Mouse (Mus musculus) heart, adult 8-10 months (tissue): ENCODE data around the gene Olfr551. TPM values are rescaled to one million over a fixed set of nuclear protein-coding genes. Genes with fewer than 3 reads are reported as not detected.

Experiments used
- total RNA-seq, 4 experiments: library from RNA; stranded (reverse); gene quantifications; 2 replicates each; pipeline ENCODE4 v1.2.4; 2022

Olfr551 gene
- total RNA-seq, 4 experiments from 2014 or later: not detected

Other genes starting within 250 kb of the Olfr551 start
- gene Rrm1, start 150.2 kb downstream of the Olfr551 start, total RNA-seq: 10 to 100 TPM in 3 of 4 experiments, 1 to 10 TPM in 1; 8.8 to 13.1 (median 10.9) TPM
- gene Olfr543, start 110.2 kb downstream of the Olfr551 start, total RNA-seq: not detected
- gene Olfr544, start 103.6 kb downstream of the Olfr551 start, total RNA-seq: not detected
- gene Olfr545, start 92.3 kb downstream of the Olfr551 start, total RNA-seq: not detected
- gene Olfr547, start 57.1 kb downstream of the Olfr551 start, total RNA-seq: not detected
- not detected for gene Olfr548-ps1, start 51.0 kb downstream of the Olfr551 start, total RNA-seq
- gene Olfr549, start 42.0 kb downstream of the Olfr551 start, total RNA-seq: not detected
- gene Trim21, start 26.4 kb downstream of the Olfr551 start, total RNA-seq: 1 to 10 TPM; 5.1 to 8.2 (median 6.2) TPM
- gene Olfr550, start 20.4 kb downstream of the Olfr551 start, total RNA-seq: under 1 TPM in 3 of 4 experiments, not detected in 1; 0.26 to 0.41 (median 0.27) TPM
- under 1 TPM; 0.11 to 0.20 (median 0.14) TPM for gene Olfr552, start 5.9 kb upstream of the Olfr551 start, total RNA-seq
- gene Olfr553, start 26.3 kb upstream of the Olfr551 start, total RNA-seq: not detected
- not detected for gene Olfr554, start 46.5 kb upstream of the Olfr551 start, total RNA-seq
- gene Olfr555, start 66.9 kb upstream of the Olfr551 start, total RNA-seq: not detected
- not detected for gene Olfr556, start 73.0 kb upstream of the Olfr551 start, total RNA-seq
- gene Trim68, start 95.4 kb upstream of the Olfr551 start, total RNA-seq: 10 to 100 TPM in 2 of 4 experiments, 1 to 10 TPM in 2; 7.1 to 12.6 (median 10.1) TPM
- gene Olfr557, start 104.0 kb upstream of the Olfr551 start, total RNA-seq: not detected
- gene Olfr558, start 110.3 kb upstream of the Olfr551 start, total RNA-seq: 1 to 10 TPM; 1.7 to 2.8 (median 2.0) TPM
- gene Olfr33, start 127.2 kb upstream of the Olfr551 start, total RNA-seq: not detected
- not detected for gene Olfr559, start 135.6 kb upstream of the Olfr551 start, total RNA-seq
- gene Olfr560, start 167.5 kb upstream of the Olfr551 start, total RNA-seq: under 1 TPM in 1 of 4 experiments, not detected in 3; 0.16 TPM
- gene Olfr78, start 167.6 kb upstream of the Olfr551 start, total RNA-seq: under 1 TPM; 0.23 to 0.41 (median 0.30) TPM
- not detected for gene Olfr561, start 179.3 kb upstream of the Olfr551 start, total RNA-seq
- gene Olfr564, start 211.6 kb upstream of the Olfr551 start, total RNA-seq: not detected